In the genomic region with DNA sequence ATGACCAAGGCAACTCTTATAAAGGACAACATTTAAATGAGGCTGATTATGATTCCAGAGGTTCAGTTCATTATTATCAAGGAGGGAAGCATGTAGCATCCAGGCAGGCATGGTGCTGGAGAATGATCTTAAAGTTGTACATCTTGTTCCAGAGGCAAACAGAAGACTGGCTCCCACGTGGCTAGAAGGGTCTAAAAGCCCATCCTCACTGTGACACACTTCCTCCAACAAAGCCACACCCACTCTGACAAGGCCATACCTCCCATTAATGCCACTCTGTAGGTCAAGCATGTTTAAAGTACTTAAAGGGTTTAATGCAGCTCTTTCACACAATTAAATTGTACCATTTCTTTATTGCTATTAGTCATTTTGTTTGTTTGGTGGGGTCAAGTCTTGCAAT, we compare ENCODE assay signal across 16 mouse cellular contexts.
"Had no signal": no experiment of that assay in that cellular context is flagged by ENCODE, and none has a peak within 500 bp of the region (broad histone marks: within the 10 kb centered on the region; RNA-seq: fewer than 3 reads in every experiment).

No protein-coding gene starts in this region.

- H3K27me3 ChIP-seq: midbrain, embryonic 12.5 days; neural tube, embryonic 12.5 days; stomach, embryonic 15.5 days had no signal

- H3K9me3 ChIP-seq: midbrain, embryonic 10.5 days; midbrain, embryonic 12.5 days; neural tube, embryonic 12.5 days; stomach, embryonic 15.5 days had no signal

- H3K9ac ChIP-seq: lung, embryonic 14.5 days; midbrain, embryonic 12.5 days; neural tube, embryonic 12.5 days; stomach, embryonic 15.5 days had no signal

- DNase-seq: lung, adult 18-20 months; lung, embryonic 14.5 days; lung, postnatal 14 days; lung, postnatal 4 days; midbrain, embryonic 14.5 days; right cerebral cortex, postnatal 14 days; thymus, adult 18-20 months; thymus, postnatal 25 days; thymus, postnatal 4 days had no signal

- H3K4me1 ChIP-seq: midbrain, embryonic 10.5 days; midbrain, embryonic 12.5 days; neural tube, embryonic 12.5 days; stomach, embryonic 15.5 days had no signal

- H3K27ac ChIP-seq: midbrain, embryonic 10.5 days; midbrain, embryonic 12.5 days; neural tube, embryonic 12.5 days; stomach, embryonic 15.5 days had no signal

- H3K4me3 ChIP-seq: midbrain, embryonic 10.5 days; midbrain, embryonic 12.5 days; myocyte; neural tube, embryonic 12.5 days; stomach, embryonic 15.5 days had no signal

- H3K36me3 ChIP-seq: stomach, embryonic 15.5 days had no signal

- H3K4me2 ChIP-seq: lung, embryonic 14.5 days; midbrain, embryonic 12.5 days; neural tube, embryonic 12.5 days; stomach, embryonic 15.5 days had no signal

- ATAC-seq: lung, postnatal 0 days; midbrain, embryonic 16.5 days had no signal
